Mouse (Mus musculus): ENCODE data around the gene Ctxn2. TPM values are rescaled to one million over a fixed set of nuclear protein-coding genes. Genes with fewer than 3 reads are reported as not detected.
"Not testable (repeated sequence)": the region's sequence is repeated elsewhere in the genome, so short reads cannot be mapped to it uniquely, and the experiment has no call there.

Gene Ctxn2
- not detected in 2 replicates for polyA plus RNA-seq (2016; fragmentation: Nextera tagmentation; extraction: Ambion mirVana)

DNA sequence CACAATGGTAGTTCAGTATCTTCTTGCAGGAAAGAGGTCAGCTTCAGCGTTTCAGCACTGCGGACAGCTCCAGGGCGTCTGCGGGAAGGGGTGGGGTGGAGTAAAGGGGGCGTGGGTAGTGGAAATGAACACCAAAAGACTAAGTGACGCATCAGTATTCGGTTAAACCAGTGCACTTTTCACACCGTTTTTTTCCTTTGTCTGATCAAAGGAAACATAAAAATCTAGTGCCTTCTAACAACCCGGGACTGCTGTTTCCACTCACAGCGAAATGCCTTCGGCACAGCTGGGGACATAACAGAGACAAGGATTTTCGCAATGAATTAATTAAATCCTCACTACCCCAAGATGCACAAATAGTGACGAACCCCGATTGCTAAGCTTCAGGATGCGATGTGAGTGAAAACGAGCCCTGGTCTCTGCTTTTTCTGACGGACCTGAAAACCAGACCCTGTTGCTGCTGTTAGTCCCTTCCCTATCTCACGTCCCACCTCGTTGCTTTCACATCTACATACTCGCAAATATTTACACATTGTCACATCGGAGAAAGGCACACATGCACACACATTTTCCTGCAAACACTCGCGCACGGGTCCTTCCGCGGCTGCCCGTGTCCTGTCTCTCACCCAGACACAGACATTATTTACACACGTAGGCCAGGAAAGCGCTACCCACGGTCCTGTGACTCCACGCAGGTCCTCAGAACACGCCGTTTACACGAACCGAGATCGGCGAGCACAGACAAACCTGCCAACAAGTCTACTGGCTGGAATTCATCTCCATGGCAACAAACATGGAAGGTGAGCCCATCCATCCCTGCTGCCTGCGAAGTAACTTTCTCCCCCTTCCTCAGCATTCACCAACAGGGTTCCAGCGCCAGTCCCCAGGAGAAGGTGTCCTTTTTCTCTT is at the start of gene Ctxn2:
TSS of gene Ctxn2 (plus strand) at position 790 of the 909 bp plus-strand sequence.
- no peaks in the 10 kb centered on the region for H3K36me3 ChIP-seq (replicated peaks)
- H3K27me3 ChIP-seq (ENCODE audit: poor library complexity, severe bottlenecking) = peaks cover 12% of the 10 kb centered on the region
- H3K27ac ChIP-seq = no peak within 1 kb of the TSS
- peak within 1 kb of the TSS; percentile 52 for H3K4me3 ChIP-seq
- DNase-seq (ENCODE audit: extremely low spot score, low spot score) = peak; percentile 85
- H3K9me3 ChIP-seq = no peaks in the 10 kb centered on the region
- H3K4me1 ChIP-seq = peaks cover 17% of the 10 kb centered on the region
- 2% methylated on average over 39 of the region's 39 CpGs for WGBS

DNA sequence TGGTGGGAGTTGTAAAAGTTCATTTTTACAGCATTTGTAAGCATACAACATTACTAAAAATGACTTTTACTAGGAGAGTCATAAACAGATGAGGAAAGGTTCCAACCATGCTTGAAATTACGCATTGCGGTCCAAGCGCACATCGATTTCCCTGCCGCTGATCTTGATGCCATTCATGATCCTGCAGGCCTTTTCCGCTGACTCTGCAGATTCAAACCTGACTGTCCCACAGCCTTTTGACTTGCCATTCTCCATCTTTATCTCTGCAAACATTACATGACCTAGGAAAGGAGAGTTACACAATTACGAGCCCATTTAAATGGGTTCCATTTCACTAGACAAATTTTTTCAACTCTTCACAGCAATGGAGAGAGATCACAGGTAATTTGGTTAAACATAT is 47.7 kb upstream of the Ctxn2 start:
- H3K9me3 ChIP-seq = no peaks in the 10 kb centered on the region
- WGBS = 95% methylated on average over 7 of the region's 7 CpGs
- H3K27ac ChIP-seq = no peak overlapping the region
- DNase-seq (ENCODE audit: extremely low spot score, low spot score) = no peak
- peaks cover 93% of the 10 kb centered on the region for H3K36me3 ChIP-seq (replicated peaks)
- H3K4me3 ChIP-seq = no peak overlapping the region
- H3K4me1 ChIP-seq = no peaks in the 10 kb centered on the region
- H3K27me3 ChIP-seq (ENCODE audit: poor library complexity, severe bottlenecking) = no peaks in the 10 kb centered on the region

DNA sequence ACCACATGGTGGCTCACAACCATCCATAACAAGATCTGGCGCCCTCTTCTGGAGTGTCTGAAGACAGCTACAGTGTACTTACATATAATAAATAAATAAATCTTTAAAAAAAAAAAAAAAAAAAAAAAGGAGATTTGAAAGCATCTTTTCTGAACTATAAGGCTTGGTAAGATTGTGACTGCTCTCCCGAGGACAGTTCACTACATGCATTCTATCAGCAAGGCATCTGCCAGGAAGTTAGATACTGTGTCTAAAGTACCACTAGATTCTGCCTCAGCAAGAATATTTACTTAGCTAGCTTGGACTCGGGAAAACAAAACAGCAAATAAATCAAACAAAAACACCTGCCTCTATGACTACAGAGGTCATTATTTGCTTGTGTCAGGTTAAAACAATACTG is 44.4 kb upstream of the Ctxn2 start:
- H3K27ac ChIP-seq; H3K4me1 ChIP-seq; H3K9me3 ChIP-seq; H3K4me3 ChIP-seq; H3K27me3 ChIP-seq (ENCODE audit: poor library complexity, severe bottlenecking); DNase-seq (ENCODE audit: extremely low spot score, low spot score): not testable (repeated sequence)
- WGBS = 79% methylated on average over 3 of the region's 3 CpGs
- H3K36me3 ChIP-seq (replicated peaks) = peaks cover 95% of the 10 kb centered on the region

- H3K9me3 ChIP-seq; H3K4me3 ChIP-seq; H3K27ac ChIP-seq; DNase-seq (ENCODE audit: extremely low spot score, low spot score); H3K4me1 ChIP-seq; H3K27me3 ChIP-seq (ENCODE audit: poor library complexity, severe bottlenecking): not testable (repeated sequence)
- H3K36me3 ChIP-seq (replicated peaks) = peaks cover 90% of the 10 kb centered on the region
- 97% methylated on average over 13 of the region's 13 CpGs for WGBS
Measured at GRCm38 (mm10) chr2:125104491-125104890, 32.0 kb upstream of the Ctxn2 start.

DNA sequence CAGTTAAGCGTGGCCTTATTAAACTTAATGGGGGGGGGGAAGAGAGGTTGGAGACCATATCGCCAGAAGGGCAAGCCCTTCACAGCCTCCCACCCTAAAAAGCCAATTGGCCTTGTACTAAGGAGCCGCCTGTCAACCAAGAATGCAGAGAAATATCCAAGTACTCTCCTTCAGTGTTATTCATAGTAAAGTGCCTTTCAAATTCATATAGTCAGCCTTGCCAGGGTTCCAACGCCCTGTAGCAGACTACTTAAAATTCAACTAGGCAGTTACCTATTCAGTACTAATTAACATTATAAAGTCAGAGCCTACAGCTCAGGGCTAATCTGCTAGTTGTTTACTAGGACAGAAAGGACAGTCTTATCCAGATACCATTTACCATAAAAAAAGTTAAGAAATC is 30.0 kb upstream of the Ctxn2 start:
- not testable (repeated sequence) for H3K4me3 ChIP-seq; DNase-seq (ENCODE audit: extremely low spot score, low spot score); H3K4me1 ChIP-seq; H3K9me3 ChIP-seq; H3K27me3 ChIP-seq (ENCODE audit: poor library complexity, severe bottlenecking); H3K27ac ChIP-seq
- 89% methylated on average over 4 of the region's 4 CpGs for WGBS
- peaks cover 92% of the 10 kb centered on the region for H3K36me3 ChIP-seq (replicated peaks)

DNA sequence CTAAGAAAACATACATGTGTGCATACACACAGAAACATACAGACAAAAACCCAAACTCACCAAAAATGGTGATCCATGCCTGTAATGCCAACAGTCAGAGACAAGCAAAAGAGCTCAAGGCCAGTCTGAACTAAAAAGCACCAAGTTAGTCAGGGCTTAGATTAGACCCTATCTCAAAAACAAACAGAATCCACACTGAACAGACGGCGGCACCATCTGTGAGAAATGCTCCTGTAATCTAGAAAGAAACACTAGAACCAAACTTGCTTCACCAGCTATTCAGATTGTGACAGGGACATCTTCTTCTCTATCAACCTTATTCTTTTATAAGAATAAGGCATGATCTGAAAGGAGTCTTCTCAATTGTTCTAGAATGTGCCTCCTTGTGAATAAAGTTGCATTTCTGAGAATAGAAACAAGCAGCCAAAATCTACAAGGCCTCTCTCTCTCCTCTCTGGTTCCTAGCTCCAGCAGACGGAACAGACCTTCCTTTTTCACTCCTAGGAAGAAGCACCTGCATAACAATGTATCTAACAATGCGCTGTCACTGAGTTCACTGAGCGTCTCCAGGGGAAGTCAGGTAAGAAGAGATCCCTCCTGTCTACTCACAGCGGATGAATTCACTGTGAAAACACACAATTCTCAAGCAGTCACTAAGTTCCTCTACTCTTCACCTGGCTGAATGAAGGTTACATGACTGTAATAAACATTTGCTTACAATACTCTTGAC is 16.9 kb upstream of the Ctxn2 start:
- Histone ChIP-seq H3K4me1 (peaks cover 33% of the 10 kb centered on the region), H3K9me3 (no peaks in the 10 kb centered on the region), H3K36me3 (replicated peaks) (peaks cover 39% of the 10 kb centered on the region), H3K4me3 (no peak overlapping the region), H3K27me3 (ENCODE audit: poor library complexity, severe bottlenecking) (peaks cover 4% of the 10 kb centered on the region; the same call in 1 of the 2 replicates), H3K27ac (no peak overlapping the region)
- no peak for DNase-seq (ENCODE audit: extremely low spot score, low spot score)
- WGBS = 79% methylated on average over 6 of the region's 6 CpGs

DNA sequence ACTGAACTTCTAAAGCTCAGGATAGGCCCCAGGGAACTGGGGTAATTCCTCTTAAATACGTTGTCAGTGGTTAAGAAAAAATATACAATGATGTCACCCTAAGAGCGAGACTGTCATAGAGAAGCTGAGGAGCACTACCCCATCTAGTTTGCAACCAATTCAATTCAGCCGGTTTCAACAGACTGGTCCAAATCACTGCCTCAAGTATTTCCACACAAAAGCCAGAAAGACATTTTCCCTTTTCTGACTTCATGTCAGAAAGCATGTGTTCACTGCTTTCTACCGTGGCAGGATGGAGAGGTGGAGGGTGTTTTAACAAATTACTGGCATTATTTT is 14.2 kb upstream of the Ctxn2 start:
- peak overlapping the region; percentile 100 for H3K27ac ChIP-seq
- H3K36me3 ChIP-seq (replicated peaks) = peaks cover 16% of the 10 kb centered on the region; the same call in 1 of the 2 replicates
- no peak for DNase-seq (ENCODE audit: extremely low spot score, low spot score)
- H3K27me3 ChIP-seq (ENCODE audit: poor library complexity, severe bottlenecking) = peaks cover 8% of the 10 kb centered on the region; the same call in 1 of the 2 replicates
- H3K4me3 ChIP-seq = peak overlapping the region; percentile 87
- H3K9me3 ChIP-seq = no peaks in the 10 kb centered on the region
- 22% methylated on average over 4 of the region's 4 CpGs for WGBS
- H3K4me1 ChIP-seq = peaks cover 33% of the 10 kb centered on the region

- Histone ChIP-seq H3K9me3 (no peaks in the 10 kb centered on the region), H3K27ac (peak overlapping the region; percentile 100), H3K27me3 (ENCODE audit: poor library complexity, severe bottlenecking) (peaks cover 8% of the 10 kb centered on the region; the same call in 1 of the 2 replicates), H3K4me1 (peaks cover 33% of the 10 kb centered on the region), H3K4me3 (peak overlapping the region; percentile 87), H3K36me3 (replicated peaks) (peaks cover 16% of the 10 kb centered on the region; the same call in 1 of the 2 replicates)
- WGBS = under 1% methylated on average over 59 of the region's 59 CpGs
- peak; percentile 45 for DNase-seq (ENCODE audit: extremely low spot score, low spot score)
Measured at GRCm38 (mm10) chr2:125122624-125123476, 13.6 kb upstream of the Ctxn2 start.

GRCm38 (mm10) chr2:125123477-125123852 is 13.0 kb upstream of the Ctxn2 start, which contains the start of gene Myef2:
Myef2 (minus strand) TSS chr2:125123661.
- WGBS = under 1% methylated on average over 48 of the region's 48 CpGs

DNA sequence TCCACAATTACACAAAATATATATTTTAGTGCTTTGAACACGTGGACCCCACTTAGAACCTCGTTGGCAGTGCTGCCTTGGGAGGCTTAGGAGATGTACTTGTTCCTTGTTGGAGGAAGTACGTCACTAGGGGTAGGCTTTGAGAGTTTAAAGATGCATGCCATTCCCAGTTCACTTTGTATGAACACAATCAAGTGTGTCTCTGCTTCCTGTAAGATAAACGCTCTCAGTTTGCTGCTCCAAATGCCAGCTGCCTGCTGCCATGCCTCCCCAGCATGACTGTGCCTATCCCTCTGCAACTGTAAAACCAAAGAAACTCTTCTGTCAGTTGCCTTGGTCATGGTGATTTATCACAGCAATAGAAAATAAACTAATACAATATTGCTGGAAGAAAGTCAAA is 10.7 kb upstream of the Ctxn2 start:
- Histone ChIP-seq H3K4me1 (peaks cover 15% of the 10 kb centered on the region), H3K27me3 (ENCODE audit: poor library complexity, severe bottlenecking) (peaks cover 8% of the 10 kb centered on the region; the same call in 1 of the 2 replicates), H3K4me3 (no peak overlapping the region), H3K36me3 (replicated peaks) (peaks cover 4% of the 10 kb centered on the region; the same call in 1 of the 2 replicates), H3K9me3 (no peaks in the 10 kb centered on the region), H3K27ac (no peak overlapping the region)
- 42% methylated on average over 4 of the region's 4 CpGs for WGBS
- DNase-seq (ENCODE audit: extremely low spot score, low spot score) = no peak

More at GRCm38 (mm10) chr2:125123477-125123852, 13.0 kb upstream of the Ctxn2 start, which contains the start of gene Myef2:
- peak within 1 kb of the TSS; percentile 100 for H3K27ac ChIP-seq
- H3K4me1 ChIP-seq = peaks cover 33% of the 10 kb centered on the region
- peaks cover 16% of the 10 kb centered on the region; the same call in 1 of the 2 replicates for H3K36me3 ChIP-seq (replicated peaks)
- peak within 1 kb of the TSS; percentile 87 for H3K4me3 ChIP-seq
- H3K9me3 ChIP-seq = no peaks in the 10 kb centered on the region
- peak; percentile 82 for DNase-seq (ENCODE audit: extremely low spot score, low spot score)
- H3K27me3 ChIP-seq (ENCODE audit: poor library complexity, severe bottlenecking) = peaks cover 8% of the 10 kb centered on the region; the same call in 1 of the 2 replicates

DNA sequence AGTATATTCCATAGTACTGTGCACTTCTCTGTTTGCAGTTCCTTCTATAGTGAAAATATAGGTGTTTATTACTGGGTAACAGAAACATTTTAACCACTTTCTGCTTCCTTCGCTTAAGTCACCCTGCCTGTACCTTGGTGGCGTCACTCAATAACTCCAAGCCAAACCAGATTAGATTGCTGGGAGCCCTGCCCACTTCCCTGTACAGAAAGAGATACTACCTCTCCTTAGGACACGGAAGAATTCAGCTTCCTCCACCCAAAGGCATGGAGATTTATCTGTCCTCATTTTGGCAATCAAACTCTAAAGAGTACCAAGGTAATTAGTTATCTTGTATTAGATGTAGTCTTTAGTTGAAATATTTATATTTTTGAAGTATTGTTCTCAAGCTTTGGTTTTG is 9.7 kb upstream of the Ctxn2 start:
- H3K4me3 ChIP-seq = no peak overlapping the region
- WGBS = 89% methylated on average over 3 of the region's 3 CpGs
- no peaks in the 10 kb centered on the region for H3K36me3 ChIP-seq (replicated peaks)
- H3K27ac ChIP-seq = no peak overlapping the region
- H3K4me1 ChIP-seq = peaks cover 5% of the 10 kb centered on the region
- H3K9me3 ChIP-seq = no peaks in the 10 kb centered on the region
- peaks cover 8% of the 10 kb centered on the region; the same call in 1 of the 2 replicates for H3K27me3 ChIP-seq (ENCODE audit: poor library complexity, severe bottlenecking)
- no peak for DNase-seq (ENCODE audit: extremely low spot score, low spot score)

DNA sequence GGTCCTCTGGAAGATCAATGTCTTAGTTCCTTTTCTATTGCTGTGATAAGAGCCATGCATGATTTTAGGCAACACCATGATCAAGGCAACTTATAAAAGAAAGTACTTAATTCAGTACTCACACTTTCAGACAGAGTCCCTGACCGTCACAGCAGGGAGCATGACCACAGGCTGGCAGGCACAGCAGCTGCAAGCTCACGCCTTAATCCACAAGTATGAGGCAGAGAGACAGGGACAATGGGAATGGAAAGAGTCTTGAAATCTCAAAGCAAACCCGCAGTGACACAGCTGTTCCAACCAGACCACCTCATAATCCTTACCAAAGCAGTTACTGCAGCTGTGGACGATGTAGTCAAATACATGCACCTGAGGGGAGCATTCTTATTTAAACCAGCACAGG is 2.4 kb upstream of the Ctxn2 start:
- H3K9me3 ChIP-seq = no peaks in the 10 kb centered on the region
- 28% methylated on average over 4 of the region's 4 CpGs for WGBS
- H3K4me1 ChIP-seq = peaks cover 17% of the 10 kb centered on the region
- H3K36me3 ChIP-seq (replicated peaks) = no peaks in the 10 kb centered on the region
- no peak for DNase-seq (ENCODE audit: extremely low spot score, low spot score)
- H3K27ac ChIP-seq = no peak overlapping the region
- H3K27me3 ChIP-seq (ENCODE audit: poor library complexity, severe bottlenecking) = peaks cover 12% of the 10 kb centered on the region
- no peak overlapping the region for H3K4me3 ChIP-seq

Measured in forebrain, embryonic 10.5 days (tissue).